Mouse (Mus musculus) retina, postnatal 7 days (tissue): Measurements from ENCODE around the gene Fcrla.
"Not testable (repeated sequence)": the region's sequence is repeated elsewhere in the genome, so short reads cannot be mapped to it uniquely, and the experiment has no call there.

Experiments used
- DNase-seq: peaks from one replicate; pipeline ENCODE4 v3.0.0-alpha.2; 2012; ENCODE audit warnings: low read depth, low spot score

The Fcrla gene

DNA sequence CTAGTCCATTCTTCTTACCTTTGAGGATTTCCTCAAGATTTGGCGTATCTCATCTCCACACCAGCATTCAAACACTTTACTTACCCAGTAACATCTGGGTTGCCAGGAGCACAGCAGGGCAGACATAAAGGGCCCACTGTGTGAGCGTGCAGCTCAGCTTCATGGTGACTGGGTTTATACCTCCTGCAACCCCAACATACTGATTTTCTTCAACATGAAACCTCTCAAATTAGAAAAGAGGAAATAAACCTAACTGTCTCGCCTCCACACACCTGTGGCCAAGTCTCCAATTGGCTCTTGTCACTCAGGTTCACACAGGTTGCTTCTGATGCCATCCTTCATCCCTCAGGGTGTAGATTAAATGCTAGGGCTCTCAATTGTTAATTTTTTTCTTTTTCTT lies at the start of gene Fcrla:
Gene Fcrla, minus strand, starts transcription at position 206 of the 400 bp plus-strand sequence.
- no peak for DNase-seq

DNA sequence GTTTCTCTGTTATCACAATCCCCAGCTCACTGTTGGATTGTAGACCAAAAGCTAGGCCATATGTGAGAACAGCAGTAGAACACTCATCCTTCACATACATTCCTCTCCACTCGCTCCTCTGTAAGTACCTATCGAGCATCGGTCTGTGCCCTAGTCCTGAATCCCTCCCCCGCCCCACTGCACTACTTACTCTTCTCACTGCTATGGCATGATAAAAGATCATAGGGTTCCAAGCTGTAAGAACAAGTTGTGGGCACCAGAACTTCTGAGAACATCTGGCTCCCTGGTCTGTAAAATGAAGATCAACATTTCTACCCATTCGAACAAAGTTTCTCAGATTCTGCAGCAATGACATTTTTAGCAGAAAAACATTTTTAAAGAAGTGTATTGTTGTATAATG lies 49.1 kb upstream of the Fcrla start, which contains the start of gene Fcgr2b:
Gene Fcgr2b, minus strand, starts transcription at position 101 of the 400 bp plus-strand sequence.
- no peak for DNase-seq

DNA sequence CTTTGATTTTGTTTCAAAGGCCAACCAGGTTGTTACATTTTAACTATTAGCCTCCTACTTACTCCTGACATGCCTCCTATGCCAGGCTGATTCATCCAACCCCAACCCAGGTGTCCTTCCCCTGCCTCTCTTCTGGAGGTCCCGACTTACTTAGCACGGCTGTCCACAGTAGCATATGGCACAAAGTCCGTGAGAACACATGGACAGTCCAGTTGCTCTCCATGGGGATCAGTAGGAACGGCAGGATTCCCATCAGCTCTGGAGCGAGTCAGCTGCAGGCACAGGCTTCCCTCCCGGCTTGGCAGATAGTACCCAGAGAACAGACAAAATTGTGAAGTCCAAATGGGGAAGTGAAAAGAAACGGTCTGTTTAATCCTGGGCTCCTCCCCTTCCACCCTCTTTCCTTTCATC lies 48.4 kb upstream of the Fcrla start:
- no peak for DNase-seq

DNA sequence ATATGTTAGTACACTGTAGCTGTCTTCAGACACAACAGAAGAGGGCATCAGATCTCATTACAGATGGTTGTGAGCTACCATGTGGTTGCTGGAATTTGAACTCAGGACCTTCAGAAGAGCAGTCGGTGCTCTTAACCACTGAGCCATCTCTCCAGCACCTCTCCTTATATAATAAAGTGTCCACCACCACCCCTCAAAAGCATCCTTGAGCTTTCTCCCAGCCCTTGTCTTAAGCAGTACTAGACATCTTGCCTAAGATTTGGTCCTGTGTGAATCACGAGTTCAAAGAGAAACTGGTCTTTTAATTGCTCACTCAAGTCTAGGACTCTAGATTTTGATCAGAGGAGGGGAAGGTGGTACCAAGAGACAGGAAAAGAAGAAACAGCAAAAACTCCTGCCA lies 48.0 kb upstream of the Fcrla start:
- DNase-seq = not testable (repeated sequence)

DNA sequence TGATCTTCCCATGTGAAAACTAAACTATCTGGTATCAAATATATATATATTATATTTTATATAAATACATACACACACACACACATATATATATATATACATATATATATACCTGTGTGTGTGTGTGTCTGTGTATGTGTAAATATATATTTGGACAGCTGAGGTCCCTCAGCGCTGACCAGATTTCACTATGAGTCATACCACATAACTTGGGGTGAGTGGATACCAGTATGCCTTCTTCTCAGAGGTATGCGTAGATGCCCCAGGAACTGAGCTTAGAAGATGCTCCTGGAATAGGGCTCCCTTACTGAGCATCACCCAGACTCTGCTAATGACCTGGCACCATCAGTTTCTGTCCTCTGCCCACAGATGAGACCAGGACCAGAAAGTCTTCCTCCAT lies 47.4 kb upstream of the Fcrla start:
- DNase-seq = no peak

DNA sequence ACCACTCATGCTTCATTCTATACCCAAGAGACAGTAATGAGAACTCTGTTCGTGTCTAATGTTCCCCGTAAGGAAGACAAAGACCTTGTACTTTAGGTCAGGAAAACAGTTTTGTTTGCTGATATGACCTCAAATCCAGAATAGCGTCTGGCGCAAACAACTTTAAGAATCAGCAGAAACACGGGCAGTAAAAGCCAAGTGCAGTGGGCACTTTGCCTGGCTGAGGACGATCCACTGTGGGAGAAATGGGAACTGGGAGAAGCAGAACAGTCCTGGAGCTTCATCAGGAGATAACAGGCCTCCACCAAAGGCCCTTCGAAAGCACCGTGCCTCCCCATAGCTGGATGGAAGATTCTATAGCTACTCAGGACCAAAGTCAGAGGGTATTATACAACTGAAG lies 46.8 kb upstream of the Fcrla start:
- DNase-seq = no peak

DNA sequence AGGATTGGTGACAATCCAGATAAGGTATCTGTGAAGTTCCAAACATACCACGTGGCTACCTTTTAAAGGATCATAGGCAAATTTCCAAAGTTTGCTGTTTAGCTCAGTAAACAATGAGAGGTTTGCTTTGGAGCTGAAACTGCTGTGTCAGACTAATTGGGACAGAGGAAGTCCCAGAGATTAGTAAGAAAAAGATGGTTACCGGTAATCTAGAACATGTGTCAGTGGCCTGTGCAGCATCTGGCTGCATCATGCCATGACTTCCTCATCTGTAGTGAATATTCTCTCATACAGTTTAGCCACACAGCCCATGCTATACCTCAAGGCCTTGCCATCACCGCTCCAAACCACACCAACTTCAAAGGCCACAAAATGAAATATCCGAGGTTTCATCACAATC lies 45.6 kb upstream of the Fcrla start:
- DNase-seq = no peak

DNA sequence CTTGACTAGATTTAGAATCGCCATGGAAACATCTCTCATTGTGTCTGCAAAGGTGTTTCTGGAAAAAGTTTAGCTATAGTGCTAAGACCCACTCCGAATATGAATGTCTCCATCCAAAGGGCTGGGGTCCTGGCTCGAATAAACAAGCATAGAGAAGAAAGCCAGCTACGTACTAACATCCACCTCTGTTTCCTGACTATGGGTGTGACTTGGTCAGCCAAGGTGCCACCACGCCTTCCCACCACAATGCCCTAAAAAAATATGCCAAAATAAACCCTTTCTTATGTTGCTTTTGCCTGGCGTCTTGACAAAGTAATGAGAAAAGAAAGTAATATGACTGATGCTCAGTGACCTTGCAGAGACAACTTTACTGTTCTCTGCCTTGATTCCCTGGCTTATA lies 45.1 kb upstream of the Fcrla start:
- no peak for DNase-seq

DNA sequence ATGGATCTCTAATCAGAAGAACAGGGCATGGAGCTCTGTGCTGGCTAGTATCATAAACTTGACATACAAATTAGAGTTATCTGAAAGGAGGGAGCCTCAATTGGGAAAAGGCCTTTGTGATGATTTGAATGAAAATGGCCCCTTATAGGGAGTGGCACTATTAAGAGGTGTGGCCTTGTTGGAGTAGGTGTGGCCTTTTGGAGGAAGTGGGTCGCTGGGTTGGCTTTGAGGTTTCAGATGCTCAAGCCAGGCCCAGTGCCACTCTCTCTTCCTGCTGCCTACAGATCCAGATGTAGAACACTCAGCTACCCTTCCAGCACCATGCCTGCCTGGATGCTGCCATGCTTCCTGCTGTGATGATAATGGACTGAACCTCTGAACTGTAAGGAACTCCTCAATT lies 41.2 kb upstream of the Fcrla start:
- no peak for DNase-seq

DNA sequence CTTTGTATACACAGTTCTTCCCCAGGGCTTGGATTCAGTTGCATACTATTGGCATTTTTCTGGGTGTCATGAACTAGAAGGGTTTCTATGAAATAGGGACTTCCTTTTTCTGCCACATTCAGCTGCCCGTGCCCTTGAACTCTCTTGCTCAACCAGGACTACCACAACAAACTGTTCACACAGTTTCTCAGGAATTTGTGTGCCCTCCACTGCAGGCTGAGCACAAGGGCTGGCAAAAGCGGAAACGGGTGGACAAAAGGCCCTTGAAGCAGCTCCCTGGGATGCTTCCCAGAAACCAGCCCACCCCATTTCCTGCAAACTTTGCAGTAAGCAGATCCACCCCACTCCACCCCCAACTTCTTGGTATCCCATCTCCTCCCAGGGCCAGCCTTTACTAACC lies 40.2 kb upstream of the Fcrla start:
- DNase-seq = no peak

DNA sequence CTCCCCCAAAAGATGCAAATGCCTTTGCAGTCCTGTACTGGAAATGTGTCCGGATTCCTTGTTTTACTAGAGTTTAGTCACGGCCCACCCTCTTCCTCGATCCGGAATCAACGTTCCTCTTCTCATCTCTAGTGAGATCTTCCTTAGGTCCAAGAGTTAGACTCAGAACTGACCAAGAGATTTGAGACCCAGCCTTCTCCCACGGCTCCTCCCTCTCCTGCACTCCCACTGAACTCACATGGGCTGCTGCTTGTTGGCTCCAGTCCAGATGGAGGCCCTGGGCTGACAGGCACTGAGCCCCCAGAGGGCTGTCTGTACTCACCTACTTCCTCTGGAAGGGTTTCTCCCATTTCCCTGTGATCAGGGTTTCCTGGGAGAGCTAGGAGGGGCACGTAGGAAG lies 35.7 kb upstream of the Fcrla start:
- no peak for DNase-seq

DNA sequence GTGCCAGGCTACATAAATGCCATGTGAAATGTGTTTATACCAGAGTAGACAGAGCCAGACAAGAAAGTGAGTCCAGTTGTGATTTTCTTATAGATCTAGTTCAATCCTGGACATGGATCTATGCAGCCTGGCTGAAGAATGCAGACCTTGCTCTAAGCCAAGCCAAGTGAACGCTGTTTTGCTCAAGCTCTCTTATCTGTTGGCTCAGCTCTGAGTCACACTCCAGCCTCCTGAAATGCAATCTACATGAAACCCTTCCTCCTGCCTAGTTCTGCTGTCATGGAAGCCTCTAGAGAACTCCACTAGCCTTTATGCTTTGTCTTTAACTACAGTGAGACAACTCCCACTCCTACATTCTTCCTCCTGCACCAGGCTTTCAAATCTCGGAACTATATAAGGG lies 34.9 kb upstream of the Fcrla start:
- no peak for DNase-seq

DNA sequence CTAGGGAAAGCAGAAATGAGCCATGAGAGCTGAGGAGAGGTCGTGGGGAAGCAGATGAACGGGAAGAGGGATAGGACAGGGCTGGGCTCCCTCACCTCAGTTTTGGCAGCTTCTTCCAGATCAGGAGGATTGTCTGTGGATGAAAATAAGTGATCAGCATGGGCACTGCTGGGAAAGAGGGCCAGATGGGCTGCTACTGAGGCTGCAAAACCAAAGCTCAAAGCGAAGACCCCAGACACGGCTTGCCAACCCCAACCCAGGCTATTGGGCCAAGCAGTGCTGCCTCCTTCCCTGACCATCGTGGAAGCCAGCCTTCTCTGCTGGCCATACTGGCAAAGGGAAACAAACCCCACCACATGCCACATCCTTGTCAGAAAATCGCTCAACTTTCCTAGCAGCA lies 33.7 kb upstream of the Fcrla start:
- no peak for DNase-seq

DNA sequence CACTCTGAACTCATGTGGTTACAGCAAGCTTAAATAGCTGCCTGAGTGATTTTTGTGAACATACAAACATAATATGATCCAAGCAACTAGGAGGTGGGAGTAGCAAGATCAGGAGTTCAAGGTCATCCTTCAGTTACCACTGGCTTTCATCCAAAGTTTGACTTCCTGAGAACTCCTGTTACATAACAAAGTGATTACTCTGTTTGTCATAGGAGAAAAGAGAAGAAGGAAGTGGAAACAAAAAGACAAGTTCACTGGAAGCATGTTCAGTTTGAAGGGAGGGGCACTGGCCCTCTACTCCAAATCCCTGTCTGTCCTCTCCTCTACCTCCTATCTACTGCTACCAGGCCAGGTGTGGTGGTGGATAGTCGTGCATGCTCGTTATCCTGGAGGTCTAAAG lies 32.4 kb upstream of the Fcrla start:
- no peak for DNase-seq

DNA sequence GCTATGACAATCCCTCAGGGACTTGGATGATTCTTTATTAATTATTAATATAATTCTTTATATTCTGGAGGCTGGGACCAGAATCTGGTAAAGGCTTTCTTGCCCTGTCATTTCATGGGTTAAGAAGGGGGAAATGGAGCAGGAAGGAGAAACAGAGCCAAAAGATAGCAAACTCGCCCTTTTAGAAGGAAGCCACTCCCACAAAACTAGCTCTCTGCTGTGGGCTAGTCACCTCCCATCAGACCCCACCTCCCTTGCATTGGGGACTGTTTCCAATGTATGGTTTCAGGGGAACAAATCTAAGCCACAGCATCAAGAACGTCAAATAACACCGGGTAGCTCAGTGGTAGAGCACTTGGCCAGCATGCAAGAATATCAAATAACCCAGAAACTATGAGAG lies 30.8 kb upstream of the Fcrla start:
- no peak for DNase-seq

DNA sequence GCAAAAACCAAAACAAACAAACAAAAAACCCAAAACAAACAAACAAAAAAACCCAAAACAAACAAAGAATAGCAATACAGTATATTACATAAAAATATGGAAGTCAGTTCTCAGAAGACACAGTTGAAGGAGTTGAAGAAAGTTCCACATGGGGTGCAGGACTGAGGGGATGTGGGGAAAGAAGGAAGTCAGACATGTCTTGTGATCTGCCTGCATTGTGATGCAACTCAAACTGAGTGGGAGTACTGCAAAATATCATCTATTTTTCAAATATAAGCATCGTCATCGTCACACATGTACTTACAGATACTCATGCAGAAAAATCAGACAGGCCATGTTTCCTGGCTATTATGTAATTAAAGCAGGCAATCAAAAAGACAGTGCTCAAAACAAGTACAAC lies 25.8 kb upstream of the Fcrla start:
- no peak for DNase-seq

DNA sequence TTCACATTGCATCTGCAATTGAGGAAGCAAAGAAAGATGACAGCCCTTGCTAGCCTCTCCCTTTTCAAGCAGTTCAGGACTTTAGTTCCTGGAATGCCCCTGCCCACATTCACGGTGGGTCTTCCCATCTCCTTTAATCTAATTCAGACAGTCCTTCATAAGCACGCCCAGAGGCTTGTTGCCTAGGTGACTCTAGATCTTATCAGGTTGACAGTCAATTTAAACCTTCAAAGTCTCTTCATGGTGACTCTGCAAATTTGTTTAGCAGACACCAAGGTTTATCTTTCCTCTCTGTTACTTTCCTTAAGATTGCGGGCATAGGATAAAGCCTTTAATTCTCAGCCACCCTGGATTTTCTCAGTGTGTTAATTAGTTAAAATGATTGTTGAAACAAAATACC lies 23.4 kb upstream of the Fcrla start:
- DNase-seq = no peak

DNA sequence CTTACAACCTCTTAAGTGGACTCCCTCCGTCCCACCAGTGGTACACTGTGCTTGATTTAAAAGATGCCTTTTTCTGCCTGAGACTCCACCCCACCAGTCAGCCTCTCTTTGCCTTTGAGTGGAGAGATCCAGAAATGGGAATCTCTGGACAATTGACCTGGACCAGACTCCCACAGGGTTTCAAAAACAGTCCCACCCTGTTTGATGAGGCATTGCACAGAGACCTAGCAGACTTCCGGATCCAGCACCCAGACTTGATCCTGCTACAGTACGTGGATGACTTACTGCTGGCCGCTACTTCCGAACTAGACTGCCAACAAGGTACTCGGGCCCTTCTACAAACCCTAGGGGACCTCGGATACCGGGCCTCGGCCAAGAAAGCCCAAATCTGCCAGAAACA lies 17.5 kb upstream of the Fcrla start:
- DNase-seq = not testable (repeated sequence)

DNA sequence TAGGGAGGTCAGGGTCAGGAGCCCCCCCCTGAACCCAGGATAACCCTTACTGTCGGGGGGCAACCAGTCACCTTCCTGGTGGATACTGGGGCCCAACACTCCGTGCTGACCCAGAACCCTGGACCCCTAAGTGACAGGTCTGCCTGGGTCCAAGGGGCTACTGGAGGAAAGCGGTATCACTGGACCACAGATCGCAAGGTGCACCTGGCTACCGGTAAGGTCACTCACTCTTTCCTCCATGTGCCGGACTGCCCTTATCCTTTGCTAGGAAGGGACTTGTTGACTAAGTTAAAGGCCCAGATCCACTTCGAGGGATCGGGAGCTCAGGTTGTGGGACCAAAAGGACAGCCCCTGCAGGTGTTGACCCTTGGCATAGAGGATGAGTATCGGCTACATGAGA lies 16.8 kb upstream of the Fcrla start:
- DNase-seq = not testable (repeated sequence)

DNA sequence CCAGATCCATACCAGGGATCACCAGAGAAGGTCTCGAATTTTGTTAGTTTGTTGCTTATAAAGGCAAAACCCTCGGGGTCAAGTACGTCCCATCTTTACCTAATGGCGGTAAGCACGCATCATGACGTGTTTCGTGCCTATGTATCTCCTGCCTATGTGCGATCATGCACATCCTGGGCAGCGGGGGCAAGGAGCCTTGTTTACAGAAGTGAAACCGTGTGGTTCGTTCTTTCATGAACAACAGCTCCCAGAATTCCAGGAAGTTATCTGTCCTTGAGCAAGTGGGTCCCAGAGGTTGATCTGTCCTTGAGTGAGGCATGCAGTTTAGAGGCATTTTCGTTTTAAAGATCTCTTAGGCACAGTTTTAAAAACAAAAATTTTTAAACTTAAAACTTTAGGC lies 11.9 kb upstream of the Fcrla start:
- no peak for DNase-seq

DNA sequence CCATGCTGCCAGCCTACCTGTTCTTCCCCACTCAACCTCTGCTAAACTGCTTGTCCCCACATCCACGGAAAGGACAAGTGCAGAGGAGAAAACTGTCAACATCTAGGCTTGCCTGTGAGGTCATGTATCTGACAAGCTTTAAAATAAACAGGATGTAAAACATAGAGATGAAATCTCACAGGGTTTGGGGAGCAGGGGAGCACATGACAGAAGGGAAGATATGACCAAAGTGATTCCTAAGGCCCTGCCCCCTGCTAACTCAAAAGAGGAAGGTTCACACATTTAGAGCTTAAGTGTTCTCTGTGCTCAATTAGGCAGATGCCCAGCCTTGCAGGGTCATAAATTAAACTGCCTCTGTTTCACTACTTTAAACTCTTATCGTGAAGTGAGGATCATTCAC lies 7.0 kb upstream of the Fcrla start:
- no peak for DNase-seq

DNA sequence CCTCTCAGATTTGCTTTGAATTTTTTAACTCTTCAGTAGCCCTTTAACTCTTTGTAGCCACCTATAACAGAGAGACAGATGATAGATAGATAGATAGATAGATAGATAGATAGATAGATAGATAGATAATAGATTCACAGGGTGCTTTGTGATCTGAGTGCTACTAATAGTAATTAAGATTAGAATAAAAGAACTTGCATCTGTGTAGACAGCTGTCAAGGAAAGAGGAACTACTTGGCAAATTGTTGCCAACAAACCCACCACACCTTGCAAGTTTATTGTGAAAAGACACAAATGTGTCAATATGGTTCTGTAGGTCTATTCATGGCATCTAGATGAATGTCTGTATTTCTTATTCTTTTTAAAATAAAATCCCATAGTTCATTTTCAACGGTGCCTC lies 6.6 kb upstream of the Fcrla start:
- DNase-seq = no peak

DNA sequence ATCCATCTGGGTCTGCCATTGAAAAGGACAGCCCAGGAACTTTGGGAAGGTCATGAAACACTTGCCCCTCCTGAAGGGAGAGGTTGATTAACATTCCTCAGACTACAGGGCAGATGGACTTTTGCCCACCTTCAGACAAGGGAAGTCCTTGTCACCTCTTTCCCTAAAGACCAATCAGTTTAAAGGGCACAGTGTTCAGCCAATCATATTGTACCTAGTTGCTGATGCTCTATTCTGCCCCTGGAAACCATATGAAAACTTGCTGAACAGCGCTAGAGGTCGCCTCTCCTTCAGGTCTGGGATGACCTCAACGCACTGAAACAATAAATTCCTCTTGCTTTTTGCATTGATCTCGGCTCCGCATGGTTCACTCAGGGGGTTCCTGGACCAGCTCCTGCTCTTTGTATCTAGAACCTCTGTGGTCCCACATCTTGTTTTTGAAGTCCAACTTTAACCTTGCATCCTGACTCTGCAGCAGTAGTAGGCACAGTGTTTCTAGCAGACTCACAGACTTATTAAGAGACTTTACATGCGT lies 6.1 kb upstream of the Fcrla start:
- DNase-seq = no peak

DNA sequence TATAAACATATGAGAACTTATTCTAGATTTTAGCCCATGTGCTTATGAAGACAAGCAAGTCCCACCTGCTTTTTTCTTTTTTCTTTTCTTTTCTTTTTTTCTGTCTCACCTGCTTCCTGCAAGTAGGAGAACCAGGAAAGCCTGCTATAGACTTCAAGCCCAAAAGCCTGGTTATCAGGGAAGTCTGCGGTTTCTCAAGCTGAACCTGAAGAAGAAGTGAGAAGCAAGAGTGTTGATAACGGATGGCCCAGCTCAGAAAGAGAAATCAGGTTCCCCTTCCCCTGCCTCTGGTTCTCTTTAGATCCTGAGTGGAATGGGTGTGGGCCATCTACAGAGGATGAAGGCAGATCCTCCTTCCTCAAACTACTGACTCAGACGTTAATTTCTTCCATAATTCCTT lies 4.7 kb upstream of the Fcrla start:
- no peak for DNase-seq

DNA sequence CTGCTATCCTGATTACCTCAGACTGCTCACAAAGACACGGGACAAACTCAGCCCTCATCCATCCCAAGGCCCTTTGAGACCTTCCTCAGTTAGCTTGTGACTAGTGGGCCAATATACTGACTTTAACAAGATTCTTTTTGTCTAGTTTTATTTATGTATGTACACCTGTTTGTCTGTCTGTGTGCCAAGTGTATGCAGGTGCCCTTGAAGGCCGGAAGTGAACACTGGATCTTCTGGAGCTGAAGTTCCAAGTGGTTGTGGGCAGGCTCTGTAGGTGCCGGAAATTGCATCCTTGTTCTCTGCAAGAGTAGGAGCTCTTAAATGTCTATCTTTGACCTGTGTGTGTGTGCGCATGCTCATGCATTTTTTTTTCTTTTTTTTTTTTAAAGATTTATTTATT lies 1.9 kb upstream of the Fcrla start:
- no peak for DNase-seq
